Mouse (Mus musculus): ENCODE data around the gene Btbd35f23. TPM values are rescaled to one million over a fixed set of nuclear protein-coding genes. Genes with fewer than 3 reads are reported as not detected.
"Not testable (repeated sequence)": the region's sequence is repeated elsewhere in the genome, so short reads cannot be mapped to it uniquely, and the experiment has no call there.

The Btbd35f23 gene
- polyA plus RNA-seq (2012; fragmentation: generic; extraction: Trizol) = not detected
- long read RNA-seq, experiment 1 = 0 reads
- long read RNA-seq, experiment 2 = 0 reads

DNA sequence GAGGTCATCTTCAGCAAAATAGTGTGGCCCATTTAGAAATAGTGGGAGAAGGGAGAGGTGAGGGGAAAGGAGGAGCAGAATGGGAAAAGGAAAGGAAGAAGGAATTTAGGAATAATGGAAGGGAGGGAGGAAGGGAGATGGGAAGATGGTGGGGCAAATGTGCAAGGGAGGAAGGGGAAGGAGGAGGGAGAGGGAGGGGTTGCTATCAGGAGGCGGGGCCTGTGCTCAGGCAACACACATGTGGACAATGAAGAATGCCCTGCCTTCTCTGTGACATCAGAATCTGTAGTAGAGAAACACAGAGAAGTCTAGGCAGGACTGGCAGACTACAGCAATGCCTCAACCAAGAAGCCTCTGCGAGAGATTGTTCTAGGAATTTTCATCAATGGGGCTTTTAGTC, at the start of gene Btbd35f23:
TSS of gene Btbd35f23 (plus strand) at position 301 of the 400 bp plus-strand sequence.
- not testable (repeated sequence) for H3ac ChIP-seq (ENCODE audit: control insufficient read depth, insufficient read length, low read depth); H3K4me3 ChIP-seq (ENCODE audit: insufficient read depth, poor library complexity, severe bottlenecking)

More for the DNA sequence above, at the start of gene Btbd35f23:
- H3K79me3 ChIP-seq (ENCODE audit: low read depth); H3K27me3 ChIP-seq (ENCODE audit: control insufficient read depth, insufficient read depth, insufficient read length); H3K36me3 ChIP-seq (ENCODE audit: control insufficient read depth, insufficient read depth); H3K79me2 ChIP-seq (ENCODE audit: control insufficient read depth, insufficient read depth): not testable (repeated sequence)

Other genes with a start within 250 kb of the Btbd35f23 start
- gene Btbd35f24, start 119.0 kb downstream of the Btbd35f23 start, polyA plus RNA-seq (2012; fragmentation: generic; extraction: Trizol) = not detected

All from C2C12 (cell line).